Mouse (Mus musculus): ENCODE measurements at regions not wholly inside any gene's neighbourhood (a gene's known extent, or its start where the extent isn't known, plus 50 kb on each side); places are given as distances from the start of the nearest gene placed in this dataset.

DNA sequence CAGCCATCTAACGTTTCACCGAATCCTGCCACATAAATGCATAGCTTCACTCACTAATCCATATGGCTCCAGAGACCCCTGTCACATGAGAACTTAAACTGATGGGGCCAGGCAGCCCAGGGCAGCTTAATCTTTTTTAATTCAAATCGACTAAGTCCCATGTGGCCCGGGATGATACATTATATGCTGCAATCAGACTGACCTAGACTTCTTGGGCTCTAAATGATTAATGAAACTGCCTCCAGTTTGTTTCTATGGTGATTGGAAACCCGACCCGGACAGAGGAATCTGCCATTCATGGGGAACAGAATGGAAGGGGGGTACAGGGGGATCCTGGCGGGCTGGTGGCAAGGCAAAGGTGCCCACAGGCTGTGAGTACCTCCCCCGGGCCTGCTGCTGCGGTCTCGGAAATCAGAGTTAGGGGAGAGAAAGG, 60.6 kb upstream of the Six2 start:
- no peaks in the 10 kb centered on the region for H3K4me1 ChIP-seq (ENCODE audit: insufficient read depth, low read depth, low read length)
- H3K4me2 ChIP-seq (replicated peaks; ENCODE audit: low read depth, low read length): no peak overlapping the region
- no peaks in the 10 kb centered on the region for H3K27me3 ChIP-seq (replicated peaks; ENCODE audit: insufficient read depth, low read length)
- H3K4me3 ChIP-seq (ENCODE audit: low read depth, low read length): no peak overlapping the region
- DNase-seq (ENCODE audit: low spot score) (no peak), ATAC-seq (no peak)
- no peak overlapping the region for H3K27ac ChIP-seq (ENCODE audit: low read length)
- 31% methylated on average over 10 of the region's 10 CpGs for WGBS
- H3K9ac ChIP-seq (replicated peaks; ENCODE audit: low read depth): no peak overlapping the region
- TF ChIP-seq EP300 (IDR thresholded peaks at IDR 0.05) (no peak), CTCF (IDR thresholded peaks at IDR 0.05) (no peak)
- H3K9me3 ChIP-seq (ENCODE audit: low read length): no peaks in the 10 kb centered on the region
- no peaks in the 10 kb centered on the region for H3K36me3 ChIP-seq (ENCODE audit: insufficient read depth, low read length)

DNA sequence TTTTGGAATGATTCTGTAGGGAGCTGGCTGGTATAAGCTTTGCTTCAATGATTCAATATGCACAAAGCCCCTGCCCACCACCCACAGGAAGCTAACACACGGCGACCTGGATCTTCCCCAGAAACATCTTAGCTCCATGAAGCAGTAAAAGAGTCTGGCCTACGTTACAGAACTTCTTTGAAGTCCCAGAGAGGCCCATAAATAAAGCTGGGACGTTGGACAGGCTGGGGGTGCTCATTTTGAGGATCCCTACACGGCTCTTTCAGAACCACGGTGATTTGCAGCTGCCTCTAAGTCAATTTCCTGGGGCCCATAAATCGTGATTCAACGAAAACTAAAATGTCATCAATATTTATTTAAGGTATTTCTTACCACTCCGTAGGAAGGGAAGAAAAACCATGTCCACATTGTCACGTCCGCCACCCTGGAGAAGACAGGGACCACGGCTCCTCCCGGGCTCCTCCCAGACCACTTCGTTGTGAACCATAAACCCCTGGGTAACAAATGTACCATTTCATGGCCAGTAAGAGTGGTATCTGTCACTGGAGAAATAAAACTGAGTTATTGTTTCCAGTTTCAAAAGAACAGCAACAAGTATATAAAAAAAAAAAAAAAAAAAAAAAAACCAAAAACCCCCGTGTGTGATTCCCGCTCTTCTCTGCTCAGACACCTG, 60.0 kb upstream of the Six2 start:
- 60% methylated on average over 16 of the region's 16 CpGs for WGBS
- Histone ChIP-seq H3K27me3 (replicated peaks; ENCODE audit: insufficient read depth, low read length) (no peaks in the 10 kb centered on the region), H3K9ac (replicated peaks; ENCODE audit: low read depth) (no peak overlapping the region), H3K4me2 (replicated peaks; ENCODE audit: low read depth, low read length) (no peak overlapping the region), H3K27ac (ENCODE audit: low read length) (no peak overlapping the region), H3K4me1 (ENCODE audit: insufficient read depth, low read depth, low read length) (no peaks in the 10 kb centered on the region), H3K9me3 (ENCODE audit: low read length) (no peaks in the 10 kb centered on the region), H3K36me3 (ENCODE audit: insufficient read depth, low read length) (no peaks in the 10 kb centered on the region), H3K4me3 (ENCODE audit: low read depth, low read length) (no peak overlapping the region)
- no peak for TF ChIP-seq EP300 (IDR thresholded peaks at IDR 0.05)
- TF ChIP-seq CTCF (IDR thresholded peaks at IDR 0.05): no peak
- DNase-seq (ENCODE audit: low spot score) (no peak), ATAC-seq (no peak)

All from lung, postnatal 0 days (tissue).